Mouse (Mus musculus) lung, postnatal 0 days (tissue): ENCODE results near the gene Ptcra.
"Not testable (repeated sequence)": the region's sequence is repeated elsewhere in the genome, so short reads cannot be mapped to it uniquely, and the experiment has no call there.

ENCODE experiments used
- CTCF ChIP-seq: IDR thresholded peaks from 2 replicates; pipeline ENCODE4 v1.5.1; 2016; ENCODE audit warnings: antibody characterized with exemption, mild to moderate bottlenecking
- EP300 ChIP-seq: IDR thresholded peaks from 2 replicates; pipeline ENCODE4 v1.6.1; 2016; ENCODE audit warnings: antibody characterized with exemption, mild to moderate bottlenecking, control low read depth

GRCm38 (mm10) chr17:46787974-46788373 is 24.5 kb upstream of the Ptcra start:
- not testable (repeated sequence) for TF ChIP-seq CTCF, EP300
